Mouse (Mus musculus) hindlimb bud, embryonic 11.5 days (tissue): ENCODE data around the gene Dnah2.
"Not testable (repeated sequence)": the region's sequence is repeated elsewhere in the genome, so short reads cannot be mapped to it uniquely, and the experiment has no call there.

Experiments used
- DNase-seq: peaks from one replicate; pipeline ENCODE4 v3.0.0-alpha.2; 2012; ENCODE audit warnings: low read depth, low spot score; ENCODE audit errors: extremely low spot score

Dnah2 gene

GRCm38 (mm10) chr11:69395634-69396373, 153.1 kb downstream of the Dnah2 start:
- DNase-seq: peak; percentile 100

- not testable (repeated sequence) for DNase-seq
Measured at GRCm38 (mm10) chr11:69395235-69395633, 153.7 kb downstream of the Dnah2 start, which contains the start of the genes Naa38 and Cyb5d1. Gene Naa38, plus strand, starts transcription at chr11:69395487. Gene Cyb5d1, minus strand, starts transcription at chr11:69395631.

- DNase-seq: not testable (repeated sequence)
Measured at GRCm38 (mm10) chr11:69394591-69395167, 154.2 kb downstream of the Dnah2 start.

- DNase-seq: no peak
Measured at GRCm38 (mm10) chr11:69390400-69391034, 158.4 kb downstream of the Dnah2 start.

- DNase-seq: no peak
Measured at GRCm38 (mm10) chr11:69389531-69390399, 159.1 kb downstream of the Dnah2 start.

GRCm38 (mm10) chr11:69388680-69389079, 160.2 kb downstream of the Dnah2 start:
- no peak for DNase-seq

GRCm38 (mm10) chr11:69386758-69387157, 162.2 kb downstream of the Dnah2 start:
- DNase-seq: no peak

- DNase-seq: no peak
Measured at GRCm38 (mm10) chr11:69384979-69385378, 163.9 kb downstream of the Dnah2 start.

GRCm38 (mm10) chr11:69382478-69383105, 166.3 kb downstream of the Dnah2 start:
- no peak for DNase-seq

- no peak for DNase-seq
Measured at GRCm38 (mm10) chr11:69381356-69381755, 167.6 kb downstream of the Dnah2 start.

GRCm38 (mm10) chr11:69379600-69379999, 169.3 kb downstream of the Dnah2 start:
- no peak for DNase-seq

- no peak for DNase-seq
Measured at GRCm38 (mm10) chr11:69377766-69378165, 171.1 kb downstream of the Dnah2 start.

- DNase-seq: no peak
Measured at GRCm38 (mm10) chr11:69375646-69376045, 173.3 kb downstream of the Dnah2 start.

- DNase-seq: no peak
Measured at GRCm38 (mm10) chr11:69373223-69373965, 175.5 kb downstream of the Dnah2 start.

GRCm38 (mm10) chr11:69372780-69373170, 176.1 kb downstream of the Dnah2 start:
- no peak for DNase-seq

- no peak for DNase-seq
Measured at GRCm38 (mm10) chr11:69372056-69372779, 176.7 kb downstream of the Dnah2 start.

GRCm38 (mm10) chr11:69371601-69372000, 177.3 kb downstream of the Dnah2 start:
- no peak for DNase-seq

- DNase-seq: no peak
Measured at GRCm38 (mm10) chr11:69370817-69371215, 178.1 kb downstream of the Dnah2 start.
